Mouse (Mus musculus) ES-E14 (cell line): Measurements from ENCODE around the gene Hils1.

Source experiments
- MAFK ChIP-seq: IDR thresholded peaks from 2 replicates; pipeline ENCODE4 v1.6.1; 2014; ENCODE audit warnings: mild to moderate bottlenecking, low read depth, low read length, inconsistent platforms; ENCODE audit not compliant: insufficient read depth
- ZC3H11A ChIP-seq: IDR thresholded peaks from 2 replicates; pipeline ENCODE4 v1.6.1; 2012; ENCODE audit warnings: low read depth, mild to moderate bottlenecking, inconsistent platforms, low read length, borderline replicate concordance
- ZNF384 ChIP-seq: IDR thresholded peaks from 2 replicates; pipeline ENCODE4 v1.6.1; 2012; ENCODE audit warnings: low read depth, low read length, inconsistent platforms

- TF ChIP-seq ZC3H11A (no peak), ZNF384 (no peak), MAFK (no peak)
These were observed 30.7 kb downstream of the Hils1 start for GRCm38 (mm10) chr11:94998041-94998531.
